Mouse (Mus musculus): ENCODE results near the gene Ubash3a. TPM values are rescaled to one million over a fixed set of nuclear protein-coding genes. Genes with fewer than 3 reads are reported as not detected.

Gene Ubash3a
- polyA plus RNA-seq, 1 experiment: 0.85 TPM

GRCm38 (mm10) chr17:31287216-31287615 is 79.5 kb downstream of the Ubash3a start:
- Histone ChIP-seq H3K4me3 (ENCODE audit: control insufficient read depth, low read depth, low read length) (no peak overlapping the region), H3K36me3 (ENCODE audit: control insufficient read depth, insufficient read depth, low read length) (no peaks in the 10 kb centered on the region), H3K27ac (ENCODE audit: control insufficient read depth, insufficient read depth, low read depth, low read length) (no peak overlapping the region), H3K4me1 (ENCODE audit: control insufficient read depth, insufficient read depth, low read length) (peaks cover 2% of the 10 kb centered on the region; the same call in 1 of the 2 replicates), H3K27me3 (ENCODE audit: control insufficient read depth, insufficient read depth, low read length) (no peaks in the 10 kb centered on the region)
- no peak for TF ChIP-seq POLR2A (IDR thresholded peaks at IDR 0.05; ENCODE audit: control insufficient read depth, low read depth, low read length)
- TF ChIP-seq CTCF (IDR thresholded peaks at IDR 0.05; ENCODE audit: control insufficient read depth, insufficient read depth, insufficient replicate concordance, low read depth, low read length): no peak

GRCm38 (mm10) chr17:31288999-31289726 is 81.5 kb downstream of the Ubash3a start:
- Histone ChIP-seq H3K4me3 (ENCODE audit: control insufficient read depth, low read depth, low read length) (no peak overlapping the region), H3K27me3 (ENCODE audit: control insufficient read depth, insufficient read depth, low read length) (no peaks in the 10 kb centered on the region), H3K36me3 (ENCODE audit: control insufficient read depth, insufficient read depth, low read length) (no peaks in the 10 kb centered on the region), H3K4me1 (ENCODE audit: control insufficient read depth, insufficient read depth, low read length) (no peaks in the 10 kb centered on the region), H3K27ac (ENCODE audit: control insufficient read depth, insufficient read depth, low read depth, low read length) (no peak overlapping the region)
- TF ChIP-seq POLR2A (IDR thresholded peaks at IDR 0.05; ENCODE audit: control insufficient read depth, low read depth, low read length): no peak

- Histone ChIP-seq H3K36me3 (ENCODE audit: control insufficient read depth, insufficient read depth, low read length) (no peaks in the 10 kb centered on the region), H3K27ac (ENCODE audit: control insufficient read depth, insufficient read depth, low read depth, low read length) (no peak overlapping the region), H3K4me1 (ENCODE audit: control insufficient read depth, insufficient read depth, low read length) (peaks cover 1% of the 10 kb centered on the region; the same call in 1 of the 2 replicates), H3K27me3 (ENCODE audit: control insufficient read depth, insufficient read depth, low read length) (no peaks in the 10 kb centered on the region), H3K4me3 (ENCODE audit: control insufficient read depth, low read depth, low read length) (no peak overlapping the region)
- TF ChIP-seq CTCF (IDR thresholded peaks at IDR 0.05; ENCODE audit: control insufficient read depth, insufficient read depth, insufficient replicate concordance, low read depth, low read length): no peak
- TF ChIP-seq POLR2A (IDR thresholded peaks at IDR 0.05; ENCODE audit: control insufficient read depth, low read depth, low read length): no peak
These were observed 82.6 kb downstream of the Ubash3a start for GRCm38 (mm10) chr17:31290311-31290710.

- H3K4me1 ChIP-seq (ENCODE audit: control insufficient read depth, insufficient read depth, low read length): peaks cover 6% of the 10 kb centered on the region; the same call in 1 of the 2 replicates
- H3K36me3 ChIP-seq (ENCODE audit: control insufficient read depth, insufficient read depth, low read length): no peaks in the 10 kb centered on the region
- H3K27me3 ChIP-seq (ENCODE audit: control insufficient read depth, insufficient read depth, low read length): no peaks in the 10 kb centered on the region
- TF ChIP-seq POLR2A (IDR thresholded peaks at IDR 0.05; ENCODE audit: control insufficient read depth, low read depth, low read length) (no peak), CTCF (IDR thresholded peaks at IDR 0.05; ENCODE audit: control insufficient read depth, insufficient read depth, insufficient replicate concordance, low read depth, low read length) (no peak)
- no peak overlapping the region for H3K27ac ChIP-seq (ENCODE audit: control insufficient read depth, insufficient read depth, low read depth, low read length)
- no peak overlapping the region for H3K4me3 ChIP-seq (ENCODE audit: control insufficient read depth, low read depth, low read length)
These were observed 83.2 kb downstream of the Ubash3a start for GRCm38 (mm10) chr17:31290859-31291258.

- H3K36me3 ChIP-seq (ENCODE audit: control insufficient read depth, insufficient read depth, low read length): no peaks in the 10 kb centered on the region
- no peak overlapping the region for H3K4me3 ChIP-seq (ENCODE audit: control insufficient read depth, low read depth, low read length)
- H3K27ac ChIP-seq (ENCODE audit: control insufficient read depth, insufficient read depth, low read depth, low read length): no peak overlapping the region
- no peak for TF ChIP-seq POLR2A (IDR thresholded peaks at IDR 0.05; ENCODE audit: control insufficient read depth, low read depth, low read length)
- TF ChIP-seq CTCF (IDR thresholded peaks at IDR 0.05; ENCODE audit: control insufficient read depth, insufficient read depth, insufficient replicate concordance, low read depth, low read length): no peak
- peaks cover 18% of the 10 kb centered on the region for H3K4me1 ChIP-seq (ENCODE audit: control insufficient read depth, insufficient read depth, low read length)
- no peaks in the 10 kb centered on the region; the same call in 1 of the 2 replicates for H3K27me3 ChIP-seq (ENCODE audit: control insufficient read depth, insufficient read depth, low read length)
These were observed 86.9 kb downstream of the Ubash3a start for GRCm38 (mm10) chr17:31294363-31295214.

GRCm38 (mm10) chr17:31295215-31295891 is 87.7 kb downstream of the Ubash3a start:
- TF ChIP-seq CTCF (IDR thresholded peaks at IDR 0.05; ENCODE audit: control insufficient read depth, insufficient read depth, insufficient replicate concordance, low read depth, low read length): peak; percentile 76
- TF ChIP-seq POLR2A (IDR thresholded peaks at IDR 0.05; ENCODE audit: control insufficient read depth, low read depth, low read length): no peak
- Histone ChIP-seq H3K27ac (ENCODE audit: control insufficient read depth, insufficient read depth, low read depth, low read length) (no peak overlapping the region), H3K4me1 (ENCODE audit: control insufficient read depth, insufficient read depth, low read length) (peaks cover 18% of the 10 kb centered on the region), H3K27me3 (ENCODE audit: control insufficient read depth, insufficient read depth, low read length) (no peaks in the 10 kb centered on the region; the same call in 1 of the 2 replicates), H3K4me3 (ENCODE audit: control insufficient read depth, low read depth, low read length) (peak overlapping the region; percentile 78), H3K36me3 (ENCODE audit: control insufficient read depth, insufficient read depth, low read length) (no peaks in the 10 kb centered on the region)

Measured in testis, adult 2 months (tissue).